Mouse (Mus musculus): ENCODE measurements at regions not wholly inside any gene's neighbourhood (a gene's known extent, or its start where the extent isn't known, plus 50 kb on each side); places are given as distances from the start of the nearest gene placed in this dataset.
"Not testable (repeated sequence)": the region's sequence is repeated elsewhere in the genome, so short reads cannot be mapped to it uniquely, and the experiment has no call there.

DNA sequence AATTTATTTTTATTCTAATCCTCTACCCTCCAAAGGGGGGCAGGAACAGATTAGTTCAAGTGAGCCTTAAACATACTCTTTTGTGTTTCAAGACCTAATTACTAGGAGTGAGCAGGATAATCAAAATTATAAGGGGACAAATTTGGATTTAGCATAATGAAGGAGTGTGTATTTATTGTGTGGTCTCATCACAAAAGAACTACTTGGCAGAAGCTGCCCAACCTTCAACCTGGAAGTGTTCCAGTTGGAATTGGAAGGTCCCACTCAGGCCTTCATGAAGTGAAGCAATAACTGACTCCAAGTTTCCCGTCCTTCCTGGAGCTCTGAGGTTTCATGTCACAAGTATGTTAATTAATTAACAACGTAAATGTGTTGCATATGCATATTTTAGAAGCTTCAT is 439.3 kb upstream of the Hsf2 start:
- no peak for DNase-seq

DNA sequence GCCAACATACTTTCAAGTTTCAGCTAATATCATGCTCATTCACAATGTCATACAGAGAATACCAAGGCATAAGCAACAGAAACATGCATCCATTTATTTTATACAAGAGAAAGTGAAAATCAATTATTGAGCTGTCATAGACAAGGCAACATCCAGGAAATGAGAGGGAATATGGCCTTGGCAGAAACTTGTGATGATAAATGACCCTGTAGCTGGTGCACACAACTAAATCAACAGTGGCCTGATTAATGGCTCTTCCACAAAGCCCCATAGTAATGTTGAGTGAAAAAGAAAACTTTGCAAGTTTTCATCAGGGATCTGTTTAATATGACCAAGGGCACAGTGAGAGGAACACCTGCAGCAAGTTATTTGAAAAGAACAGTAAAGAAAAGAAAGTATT is 438.5 kb upstream of the Hsf2 start:
- no peak for DNase-seq

DNA sequence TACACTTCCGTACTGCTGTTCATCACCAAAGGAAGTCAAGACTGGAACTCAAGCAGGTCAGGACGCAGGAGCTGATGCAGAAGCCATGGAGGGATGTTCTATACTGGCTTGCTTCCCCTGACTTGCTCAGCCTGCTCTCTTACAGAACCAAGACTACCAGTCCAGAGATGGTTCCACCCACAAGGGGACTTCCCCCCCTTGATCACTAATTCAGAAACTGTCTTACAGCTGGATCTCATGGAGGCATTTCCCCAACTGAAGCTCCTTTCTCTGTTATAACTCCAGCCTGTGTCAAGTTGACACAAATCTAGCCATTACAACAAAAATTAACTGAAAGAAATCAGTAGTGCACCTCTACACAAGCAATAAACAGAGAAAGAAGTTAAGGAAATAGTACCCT is 432.8 kb upstream of the Hsf2 start:
- DNase-seq, result not testable (repeated sequence)

DNA sequence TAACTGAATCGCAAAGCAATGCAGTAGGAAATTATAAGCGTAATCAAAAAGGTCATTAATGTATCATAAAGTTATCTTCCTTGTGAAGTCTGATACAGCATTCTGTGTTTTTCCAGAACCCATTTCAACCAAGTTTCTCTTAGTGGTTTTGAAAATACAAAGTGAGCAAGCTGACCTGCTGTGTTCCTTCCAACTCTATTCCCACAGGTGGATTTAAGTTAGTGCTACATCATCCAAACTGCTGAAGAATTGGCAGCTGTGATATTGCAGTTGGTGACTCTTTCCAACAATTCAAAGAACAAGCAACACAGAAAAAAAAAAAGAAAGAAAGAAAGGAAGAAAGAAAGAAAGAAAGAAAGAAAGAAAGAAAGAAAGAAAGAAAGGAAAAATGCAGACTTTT is 396.1 kb upstream of the Hsf2 start:
- no peak for DNase-seq

DNA sequence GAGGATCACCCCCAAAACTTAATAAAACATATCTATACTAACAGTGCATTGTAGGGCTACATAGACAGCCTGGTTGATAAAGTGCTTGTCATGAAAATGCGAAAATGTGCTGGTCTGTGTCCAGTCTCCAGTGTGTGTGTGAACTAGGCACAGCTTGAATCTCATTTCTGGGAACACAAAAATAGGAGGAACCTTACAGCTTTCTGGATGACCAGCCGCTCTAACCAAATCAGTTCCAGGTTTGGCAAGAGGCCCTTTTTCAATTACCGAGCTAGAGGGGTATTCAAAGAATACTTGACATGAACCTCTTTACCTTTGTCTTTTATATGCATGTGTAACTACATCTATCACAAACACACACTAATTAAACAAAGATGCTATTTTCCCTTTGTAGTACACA is 390.3 kb upstream of the Hsf2 start:
- no peak for DNase-seq

DNA sequence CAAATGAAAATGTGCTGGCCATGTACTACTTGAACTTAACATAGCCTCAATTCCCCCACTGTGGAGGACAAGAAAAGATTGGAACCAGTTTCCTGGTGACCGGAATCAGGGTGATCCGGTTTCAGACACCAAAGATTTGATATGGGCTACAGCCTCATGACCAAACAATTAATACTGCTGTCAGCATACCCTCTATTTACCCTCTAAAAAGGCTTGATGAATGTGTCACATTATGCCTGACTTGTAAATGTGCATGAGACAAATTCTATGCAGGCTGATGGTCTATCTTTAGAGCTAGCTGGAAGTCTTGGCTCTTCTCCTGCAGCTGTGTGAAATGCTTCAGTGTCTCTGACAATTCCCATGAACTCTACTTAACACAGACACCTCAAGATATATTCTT is 372.8 kb upstream of the Hsf2 start:
- DNase-seq, result no peak

DNA sequence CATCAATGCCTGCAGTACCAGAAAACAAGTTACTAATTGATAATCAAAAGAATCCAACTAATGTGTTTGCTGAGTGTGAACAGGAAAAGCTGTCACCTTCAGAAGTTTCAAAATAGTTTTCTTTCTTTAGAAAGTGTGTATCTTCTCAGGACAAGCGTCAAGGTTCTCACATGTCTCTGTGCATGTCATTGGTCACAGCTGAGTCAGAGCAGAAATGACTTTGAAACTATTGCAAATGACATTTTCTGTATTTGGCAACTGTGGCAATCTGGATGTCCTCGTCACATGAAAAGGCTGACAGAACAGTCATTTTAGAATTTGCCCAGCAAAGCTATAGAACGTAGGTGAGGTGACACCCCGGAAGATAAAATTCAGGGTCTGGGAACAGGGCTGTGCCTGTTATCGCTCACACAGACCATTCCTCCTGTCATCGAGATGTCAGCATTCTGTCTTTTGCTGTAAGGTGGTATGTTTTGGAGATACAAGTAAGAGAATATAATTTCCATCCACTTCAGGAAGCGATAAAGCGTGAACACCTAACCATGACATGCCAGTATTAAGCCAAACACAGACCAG is 371.4 kb upstream of the Hsf2 start:
- no peak for DNase-seq

DNA sequence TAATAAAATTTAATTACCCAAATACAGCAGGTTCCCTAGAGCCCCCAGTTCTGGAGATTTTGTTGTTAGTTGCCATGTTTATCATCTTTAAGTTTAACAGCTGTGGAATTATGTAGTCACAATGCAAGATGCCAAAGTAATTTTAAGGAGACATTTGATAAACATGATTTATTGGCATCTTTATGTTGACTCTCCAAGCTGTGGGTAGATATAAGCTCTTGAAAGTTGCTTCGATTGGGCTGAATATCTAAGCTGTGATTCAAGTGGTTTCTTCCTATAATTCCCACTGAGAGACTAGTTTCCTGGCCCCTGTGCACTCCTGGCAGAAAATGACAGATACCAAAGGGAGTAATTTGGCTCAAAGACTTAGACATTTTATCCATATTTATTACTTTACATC is 364.7 kb upstream of the Hsf2 start:
- no peak for DNase-seq

DNA sequence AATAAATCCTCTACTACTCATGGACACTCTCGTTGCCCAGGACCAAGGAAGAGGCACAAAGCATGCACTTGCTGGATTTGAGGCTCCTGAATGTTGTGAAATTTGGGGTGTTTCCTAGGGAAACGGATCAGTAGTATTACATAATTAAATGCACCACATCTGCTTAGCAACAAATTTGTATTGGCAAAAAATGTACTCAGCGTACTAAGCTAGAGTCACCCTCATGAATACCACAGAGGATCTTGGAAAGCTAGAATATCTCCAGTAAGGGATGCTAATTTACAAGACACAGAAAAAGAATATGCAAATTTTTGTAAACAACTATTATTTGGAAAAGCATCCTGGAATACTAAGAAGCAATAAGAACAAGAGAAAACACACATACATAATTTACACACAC is 359.0 kb upstream of the Hsf2 start:
- DNase-seq, result no peak

DNA sequence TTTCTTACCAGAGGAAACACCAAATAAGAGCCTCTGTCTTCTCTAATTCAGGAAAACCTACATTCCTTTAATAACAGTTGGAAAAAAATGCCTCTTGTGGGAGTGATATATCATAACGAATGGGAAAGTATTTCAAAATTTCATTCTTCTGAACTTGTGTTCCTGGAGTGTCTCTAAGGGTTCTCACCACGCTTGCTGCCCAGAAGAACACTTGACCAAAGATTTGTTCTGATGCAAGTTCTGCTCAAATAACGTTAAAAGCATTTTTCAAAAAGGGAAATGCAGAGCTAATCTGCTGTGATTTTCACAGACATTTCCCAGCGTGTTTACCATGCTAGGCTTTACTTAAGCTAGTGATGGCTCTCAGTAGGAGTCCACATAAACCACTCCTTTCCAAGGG is 329.8 kb upstream of the Hsf2 start:
- DNase-seq, result peak in 1 of 2 experiments; percentile 13

DNA sequence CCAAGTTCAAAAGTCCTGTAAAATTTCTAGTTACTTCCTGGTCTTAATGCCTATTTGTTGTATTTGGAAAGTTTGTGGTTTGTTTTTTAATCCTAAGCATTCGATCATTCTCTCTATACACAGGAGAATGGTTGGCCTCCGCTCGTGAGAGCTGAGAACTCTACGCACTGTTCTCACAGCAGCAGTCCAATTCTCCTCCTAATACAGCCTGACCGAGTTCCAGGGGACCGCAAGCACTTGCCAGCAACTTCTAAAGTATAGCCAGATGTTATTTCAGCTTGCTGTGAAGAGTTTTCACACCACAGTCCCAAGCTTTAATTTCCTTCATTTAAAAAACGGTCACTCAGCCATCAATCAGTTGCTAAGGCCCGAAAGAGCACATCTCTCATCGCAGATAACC is 329.3 kb upstream of the Hsf2 start:
- DNase-seq, result peak in 1 of 2 experiments; percentile 20

DNA sequence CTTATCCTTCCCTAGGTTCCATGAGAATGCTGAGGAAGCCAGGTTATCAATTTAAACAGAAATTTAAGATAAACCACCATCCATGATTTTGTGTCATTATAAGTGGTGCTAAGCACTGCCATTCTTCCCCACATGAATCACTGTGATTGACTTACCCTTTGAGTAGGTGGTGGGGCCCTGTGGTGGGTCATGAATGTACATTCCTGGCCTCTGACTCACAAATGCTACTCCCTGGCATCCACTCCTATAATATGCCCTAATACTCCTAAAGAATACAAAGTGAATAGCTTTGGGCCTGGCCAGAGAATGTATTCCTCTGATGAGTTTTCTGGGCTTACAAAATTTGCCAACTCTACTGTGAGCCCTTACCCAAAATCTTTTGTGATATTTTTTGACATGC is 325.6 kb upstream of the Hsf2 start:
- DNase-seq, result no peak

DNA sequence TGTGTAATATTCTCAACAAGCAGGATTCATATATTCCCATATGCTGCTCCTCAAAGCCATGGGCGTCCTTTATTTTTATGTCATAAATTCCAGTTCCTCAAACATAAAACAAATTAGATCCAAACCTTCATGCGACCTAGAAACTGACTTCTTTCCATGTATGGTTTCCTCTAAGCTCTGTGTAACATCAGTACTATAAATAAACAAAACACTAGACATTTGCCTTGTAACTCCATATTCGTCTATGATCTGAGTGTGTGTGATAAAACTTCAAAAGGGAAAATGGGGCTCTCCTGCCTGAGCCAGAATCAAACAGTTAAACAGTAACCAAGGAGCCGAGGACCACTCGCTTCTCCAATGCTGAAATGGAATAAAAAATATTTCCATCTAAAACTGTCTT is 322.8 kb upstream of the Hsf2 start:
- DNase-seq, result no peak

DNA sequence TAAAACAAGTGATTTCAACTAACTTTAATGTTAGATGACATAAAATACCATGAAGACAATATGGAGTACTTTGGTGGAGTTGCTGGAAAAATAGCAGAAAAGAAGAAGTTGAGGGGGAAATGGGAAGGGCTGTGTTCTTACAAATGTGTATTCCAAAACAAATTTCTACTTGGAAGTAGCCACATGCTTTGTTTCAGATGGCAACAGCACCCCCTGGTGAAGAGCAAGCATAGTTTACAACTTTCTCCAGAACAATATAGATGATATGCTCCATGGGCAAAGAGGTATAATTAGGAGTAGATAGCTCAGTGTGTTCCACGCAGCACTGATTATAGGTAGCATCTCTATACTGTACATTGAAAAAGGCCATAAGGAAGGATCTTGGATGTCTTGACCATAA is 302.6 kb upstream of the Hsf2 start:
- DNase-seq, result peak; percentile 31 to 65

DNA sequence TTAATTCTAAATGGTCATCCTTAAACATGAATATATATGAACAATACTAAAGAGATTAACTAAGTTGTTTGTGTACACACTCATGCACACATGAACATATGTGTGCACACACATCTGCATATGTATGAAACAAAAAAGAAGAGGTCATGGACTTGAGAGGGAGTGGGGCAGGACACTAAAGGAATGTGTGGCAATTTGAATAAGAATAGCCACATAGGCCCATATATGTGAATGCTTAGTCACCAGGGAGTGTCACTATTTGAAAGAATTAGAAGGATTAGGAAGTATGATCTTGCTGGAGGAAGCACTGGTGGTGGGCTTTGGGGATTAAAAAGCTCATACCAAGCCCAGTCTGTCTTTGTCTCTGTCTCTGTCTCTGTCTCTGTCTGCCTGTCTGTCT is 275.5 kb upstream of the Hsf2 start:
- no peak for DNase-seq

DNA sequence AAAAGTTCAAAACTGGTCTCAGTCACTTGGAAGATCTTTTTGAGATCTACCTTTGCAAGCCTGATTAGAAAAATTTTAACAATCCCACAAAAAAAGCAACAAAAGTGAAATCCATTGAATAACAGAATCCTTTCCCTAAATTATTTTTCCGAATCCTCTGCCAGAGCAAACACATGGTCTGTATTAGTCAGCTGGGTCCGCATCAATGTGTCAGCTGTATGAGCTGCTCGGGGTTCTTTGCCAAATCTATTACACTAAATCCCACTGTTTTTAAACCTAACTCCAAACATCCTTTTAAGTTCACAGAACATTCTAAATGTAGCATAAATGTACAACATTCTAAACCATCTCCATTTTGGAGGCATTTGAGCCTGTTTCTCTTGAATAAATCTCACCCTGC is 255.1 kb upstream of the Hsf2 start:
- no peak for DNase-seq

DNA sequence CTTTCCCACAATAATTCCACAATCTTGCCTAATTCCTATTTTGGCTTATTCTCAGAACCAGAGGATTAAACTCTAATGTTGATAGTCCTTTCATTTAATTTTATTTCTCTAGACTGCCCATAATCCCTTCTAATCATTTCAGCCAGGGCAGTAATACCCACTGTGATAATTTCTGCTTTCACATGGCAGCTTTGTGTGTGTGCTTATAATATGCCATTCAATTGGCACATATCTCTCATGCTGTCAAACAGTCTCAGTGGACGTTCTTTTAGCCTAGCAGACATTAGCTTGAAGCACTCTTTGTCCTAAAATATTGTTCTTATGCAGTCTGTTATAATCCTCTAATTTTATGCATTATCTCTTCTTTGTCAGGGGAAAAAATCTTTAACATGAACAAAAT is 205.0 kb upstream of the Hsf2 start:
- no peak for DNase-seq

DNA sequence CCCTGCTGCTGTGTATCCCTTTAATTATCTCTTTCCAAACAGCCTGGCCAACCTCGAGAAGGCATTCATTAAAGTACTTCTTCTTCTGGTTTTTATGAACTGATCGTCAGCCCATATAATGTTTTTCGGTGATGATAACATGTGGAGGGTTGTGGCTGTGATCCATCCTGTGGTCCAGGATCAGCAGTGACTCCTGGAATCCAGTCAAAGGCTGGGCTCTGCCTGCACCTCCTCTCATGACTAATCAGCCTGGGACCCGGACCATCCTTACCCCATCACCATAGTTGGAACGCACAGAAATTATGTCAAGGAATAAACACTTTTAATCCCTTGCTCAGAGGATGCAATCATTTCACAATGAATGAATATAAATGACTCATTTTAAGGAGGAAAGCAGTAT is 203.3 kb upstream of the Hsf2 start:
- DNase-seq, result no peak

DNA sequence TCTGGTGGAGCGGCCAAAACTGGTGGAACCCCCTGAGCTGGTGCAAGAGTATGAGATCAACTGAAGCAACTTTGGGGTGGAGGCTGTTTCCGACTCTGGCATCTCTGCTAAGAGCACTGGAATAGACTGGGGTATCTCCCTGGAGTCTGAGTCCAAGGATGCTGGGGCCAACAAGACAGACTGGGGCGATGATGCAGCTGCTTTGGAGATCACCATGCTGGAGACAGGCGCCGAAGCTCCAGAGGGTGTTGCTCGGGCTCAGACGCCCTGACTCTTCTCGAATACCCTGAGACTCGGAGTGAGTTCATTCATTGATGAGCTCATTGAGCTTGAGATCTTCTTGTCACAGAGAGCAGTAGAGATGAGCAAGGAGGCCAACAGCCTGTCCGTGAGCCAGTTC is 194.6 kb upstream of the Hsf2 start:
- no peak for DNase-seq

DNA sequence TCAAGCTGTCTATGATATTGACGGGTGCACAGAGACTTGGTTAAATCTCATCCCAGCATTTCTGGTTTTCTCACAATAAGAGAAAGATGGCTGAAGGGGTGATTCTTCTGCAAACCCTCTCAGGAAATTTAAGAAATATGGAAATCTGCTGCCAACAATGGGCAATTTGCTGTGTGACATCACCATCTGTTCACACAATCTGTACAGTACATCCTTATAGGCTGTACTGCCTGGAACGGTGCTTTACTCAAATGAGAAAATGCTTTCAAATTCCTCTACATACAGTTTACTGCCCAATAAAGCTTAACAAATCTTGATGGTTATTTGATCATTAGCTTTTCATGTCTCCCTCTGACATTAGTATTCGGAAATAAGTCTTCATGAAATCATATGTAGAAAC is 172.4 kb upstream of the Hsf2 start:
- DNase-seq, result no peak

DNA sequence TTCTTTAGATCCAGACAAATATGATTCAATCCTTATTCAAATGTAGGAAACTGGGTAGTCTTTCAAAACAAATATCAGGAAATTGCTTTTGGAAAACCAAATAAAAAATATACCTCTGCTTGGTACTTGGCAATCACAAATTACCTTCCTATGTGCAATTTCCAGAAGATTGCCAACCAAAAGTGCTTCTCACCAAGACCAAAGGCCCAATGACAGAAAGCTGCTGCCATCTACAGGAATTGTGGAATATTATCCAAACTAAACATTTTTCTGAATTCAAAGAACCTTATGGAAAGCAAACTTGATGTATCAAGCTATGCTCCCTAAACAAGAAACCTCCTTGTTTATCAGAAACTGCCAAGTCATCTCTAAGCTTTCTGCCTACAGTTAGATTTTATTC is 169.1 kb upstream of the Hsf2 start:
- no peak for DNase-seq

DNA sequence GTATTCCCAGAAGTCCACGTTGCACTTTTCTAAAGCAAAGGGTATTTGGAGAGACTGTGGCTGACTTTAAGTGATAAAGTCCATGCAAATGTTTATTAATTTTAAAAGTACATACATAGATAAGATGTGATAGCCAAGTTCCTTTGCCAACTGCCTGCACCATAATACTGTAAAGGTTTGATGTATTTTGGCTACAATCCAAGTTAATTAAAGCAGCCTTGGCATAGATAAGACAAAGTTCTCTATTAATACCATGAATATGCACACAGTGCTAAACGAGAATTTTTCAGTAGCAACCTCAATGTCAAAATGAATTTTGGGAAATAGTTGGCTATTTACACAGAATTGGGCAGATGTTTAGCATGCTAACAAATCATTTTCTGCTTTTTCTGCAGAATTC is 167.0 kb upstream of the Hsf2 start:
- no peak for DNase-seq

DNA sequence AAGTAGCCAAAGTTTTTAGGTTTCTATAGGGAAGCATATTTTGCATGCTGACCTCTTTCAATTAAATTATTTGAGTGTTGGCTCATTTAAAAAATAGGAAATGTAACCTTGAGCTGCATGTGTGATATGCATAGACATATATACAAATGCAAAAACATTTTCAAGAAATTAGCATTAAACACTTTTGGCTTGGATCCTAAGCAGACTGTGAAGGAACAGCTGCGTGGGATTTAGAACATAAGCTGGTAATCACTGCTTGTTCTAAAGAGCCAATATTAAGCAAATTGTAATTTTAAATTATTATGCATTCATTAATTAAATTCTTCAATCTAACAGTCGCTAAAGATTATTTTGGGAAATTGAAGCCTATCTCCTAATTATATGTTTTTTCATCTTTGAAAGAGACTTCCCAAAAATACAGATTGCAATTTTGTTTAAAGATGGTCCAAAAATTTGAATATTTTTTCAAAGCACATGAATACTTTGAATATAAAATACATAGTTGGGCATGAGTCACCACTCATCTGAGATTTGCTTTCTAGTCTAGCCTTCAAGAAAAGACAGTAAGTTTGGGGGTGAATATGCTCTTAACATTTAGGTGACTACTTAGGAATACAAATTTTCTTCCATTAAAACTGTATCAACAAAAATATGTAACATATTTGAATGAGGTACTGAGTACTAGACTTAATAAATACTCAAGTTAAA is 163.3 kb upstream of the Hsf2 start:
- DNase-seq, result no peak

DNA sequence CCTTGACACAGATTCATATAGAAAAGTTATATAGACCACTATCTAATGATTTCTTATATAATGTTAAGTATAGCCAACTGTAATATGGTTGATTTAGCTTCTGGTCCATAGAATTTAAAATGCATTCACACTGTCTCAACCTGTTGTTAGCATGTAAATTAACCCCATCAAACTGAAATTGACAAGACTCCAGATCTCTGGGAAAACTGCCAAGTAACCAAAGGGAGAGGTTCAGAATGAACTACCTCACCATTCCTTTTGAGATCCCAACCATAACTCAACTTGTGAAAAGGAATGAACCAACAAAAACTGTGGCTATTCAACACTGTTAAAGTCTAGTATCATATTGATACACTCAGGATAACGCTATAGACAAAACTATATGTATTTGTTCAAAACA is 162.0 kb upstream of the Hsf2 start:
- no peak for DNase-seq

DNA sequence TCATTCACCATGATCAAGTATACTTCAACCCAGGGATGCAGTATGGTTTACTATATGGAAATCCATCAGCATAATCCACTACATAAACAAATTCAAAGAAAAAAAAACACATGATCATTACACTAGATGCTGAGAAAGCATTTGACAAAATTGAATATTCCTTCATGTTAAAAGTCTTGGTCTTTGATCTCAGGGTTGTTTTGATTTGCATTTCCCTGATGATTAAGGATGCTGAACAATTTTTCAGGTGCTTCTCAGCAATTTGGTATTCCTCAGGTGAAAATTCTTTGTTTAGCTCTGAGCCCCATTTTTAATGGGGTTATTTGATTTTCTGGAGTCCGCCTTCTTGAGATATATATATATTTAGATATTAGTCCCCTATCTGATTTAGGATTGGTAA is 123.4 kb upstream of the Hsf2 start:
- not testable (repeated sequence) for DNase-seq
